Mouse (Mus musculus): ENCODE measurements around the gene Fam187b. TPM values are rescaled to one million over a fixed set of nuclear protein-coding genes. Genes with fewer than 3 reads are reported as not detected.

Fam187b gene
- polyA plus RNA-seq, 1 experiment from 2014 or later, result 0.63 TPM

DNA sequence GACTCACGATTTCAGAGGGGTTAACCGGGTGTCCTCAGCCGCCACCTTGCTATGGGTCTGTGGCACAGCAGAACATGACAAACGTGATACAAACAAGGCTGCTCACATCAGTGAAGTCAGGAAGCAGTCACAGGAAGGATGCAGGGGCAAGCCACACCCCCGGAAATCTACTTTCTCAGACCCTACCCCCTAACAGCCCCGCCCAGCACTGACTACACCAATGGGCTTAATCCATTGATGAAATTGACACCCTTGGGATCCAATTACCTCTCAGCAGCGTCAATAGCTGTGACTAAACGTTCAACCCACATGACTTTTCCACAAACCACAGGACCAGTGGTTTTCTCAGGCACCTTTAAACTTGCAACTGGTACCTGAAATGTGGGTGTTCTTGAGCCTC lies 55.0 kb downstream of the Fam187b start:
- WGBS, result 85% methylated on average over 8 of the region's 8 CpGs
- H3K4me3 ChIP-seq (ENCODE audit: low read length), result no peak overlapping the region
- H3K4me2 ChIP-seq (ENCODE audit: low read length), result no peak overlapping the region
- H3K9ac ChIP-seq (ENCODE audit: low read depth, low read length), result no peak overlapping the region
- H3K4me1 ChIP-seq (ENCODE audit: control insufficient read depth, insufficient read depth, low read depth, low read length), result no peaks in the 10 kb centered on the region
- H3K9me3 ChIP-seq (ENCODE audit: control insufficient read depth, low read length), result no peaks in the 10 kb centered on the region
- H3K27ac ChIP-seq (ENCODE audit: low read depth, low read length), result no peak overlapping the region
- H3K36me3 ChIP-seq (ENCODE audit: control insufficient read depth, insufficient read depth, low read length), result no peaks in the 10 kb centered on the region
- no peak for ATAC-seq
- H3K27me3 ChIP-seq (replicated peaks; ENCODE audit: control insufficient read depth, insufficient read depth, low read length), result no peaks in the 10 kb centered on the region

DNA sequence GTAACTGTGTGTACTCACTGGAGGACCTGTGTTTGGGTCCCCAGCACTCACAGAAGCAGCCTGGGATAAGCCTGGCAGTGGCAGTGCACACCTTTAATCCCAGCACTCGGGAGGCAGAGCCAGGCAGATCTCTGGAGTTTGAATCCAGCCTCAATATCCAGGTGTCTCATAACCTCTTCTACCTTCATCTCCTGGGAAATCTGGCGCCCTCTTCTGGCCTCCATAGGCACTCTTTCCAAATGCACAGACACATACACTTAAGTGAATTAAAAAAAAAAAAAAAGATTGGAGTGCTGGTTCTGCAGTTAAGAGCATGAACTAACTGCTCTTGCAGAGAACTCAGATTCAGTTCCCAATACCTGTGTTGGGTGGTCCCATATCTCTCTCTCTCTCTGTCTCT lies 57.1 kb downstream of the Fam187b start:
- Histone ChIP-seq H3K27ac (ENCODE audit: low read depth, low read length) (no peak overlapping the region), H3K4me2 (ENCODE audit: low read length) (no peak overlapping the region), H3K27me3 (replicated peaks; ENCODE audit: control insufficient read depth, insufficient read depth, low read length) (no peaks in the 10 kb centered on the region), H3K9ac (ENCODE audit: low read depth, low read length) (no peak overlapping the region), H3K9me3 (ENCODE audit: control insufficient read depth, low read length) (no peaks in the 10 kb centered on the region), H3K4me3 (ENCODE audit: low read length) (no peak overlapping the region), H3K36me3 (ENCODE audit: control insufficient read depth, insufficient read depth, low read length) (no peaks in the 10 kb centered on the region), H3K4me1 (ENCODE audit: control insufficient read depth, insufficient read depth, low read depth, low read length) (no peaks in the 10 kb centered on the region)
- no peak for ATAC-seq
- WGBS, result 71% methylated on average over 2 of the region's 2 CpGs

DNA sequence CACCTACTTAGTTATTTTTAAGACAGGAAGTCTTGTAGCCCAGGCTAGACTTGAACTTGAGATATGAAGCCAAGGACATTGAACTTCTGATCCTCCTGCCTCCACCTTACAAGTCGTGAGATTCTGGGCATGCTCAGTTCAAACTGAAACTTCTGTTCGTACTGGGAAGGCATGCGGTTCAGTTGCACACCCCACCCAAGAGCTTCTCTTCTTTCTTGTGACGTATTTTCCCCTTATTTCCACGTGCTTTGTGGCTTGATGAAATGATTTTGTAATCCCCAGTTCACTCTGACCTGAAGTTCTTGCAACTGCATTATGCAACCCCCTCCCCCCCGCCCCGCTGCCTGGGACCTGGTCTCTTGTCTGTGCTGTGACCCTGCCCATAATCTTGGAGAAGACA lies 58.1 kb downstream of the Fam187b start:
- no peak overlapping the region for H3K4me3 ChIP-seq (ENCODE audit: low read length)
- H3K9ac ChIP-seq (ENCODE audit: low read depth, low read length), result no peak overlapping the region
- no peak overlapping the region for H3K27ac ChIP-seq (ENCODE audit: low read depth, low read length)
- 88% methylated on average over 7 of the region's 7 CpGs for WGBS
- no peaks in the 10 kb centered on the region for H3K4me1 ChIP-seq (ENCODE audit: control insufficient read depth, insufficient read depth, low read depth, low read length)
- no peak for ATAC-seq
- no peak overlapping the region for H3K4me2 ChIP-seq (ENCODE audit: low read length)
- no peaks in the 10 kb centered on the region for H3K9me3 ChIP-seq (ENCODE audit: control insufficient read depth, low read length)
- no peaks in the 10 kb centered on the region for H3K27me3 ChIP-seq (replicated peaks; ENCODE audit: control insufficient read depth, insufficient read depth, low read length)
- no peaks in the 10 kb centered on the region for H3K36me3 ChIP-seq (ENCODE audit: control insufficient read depth, insufficient read depth, low read length)

DNA sequence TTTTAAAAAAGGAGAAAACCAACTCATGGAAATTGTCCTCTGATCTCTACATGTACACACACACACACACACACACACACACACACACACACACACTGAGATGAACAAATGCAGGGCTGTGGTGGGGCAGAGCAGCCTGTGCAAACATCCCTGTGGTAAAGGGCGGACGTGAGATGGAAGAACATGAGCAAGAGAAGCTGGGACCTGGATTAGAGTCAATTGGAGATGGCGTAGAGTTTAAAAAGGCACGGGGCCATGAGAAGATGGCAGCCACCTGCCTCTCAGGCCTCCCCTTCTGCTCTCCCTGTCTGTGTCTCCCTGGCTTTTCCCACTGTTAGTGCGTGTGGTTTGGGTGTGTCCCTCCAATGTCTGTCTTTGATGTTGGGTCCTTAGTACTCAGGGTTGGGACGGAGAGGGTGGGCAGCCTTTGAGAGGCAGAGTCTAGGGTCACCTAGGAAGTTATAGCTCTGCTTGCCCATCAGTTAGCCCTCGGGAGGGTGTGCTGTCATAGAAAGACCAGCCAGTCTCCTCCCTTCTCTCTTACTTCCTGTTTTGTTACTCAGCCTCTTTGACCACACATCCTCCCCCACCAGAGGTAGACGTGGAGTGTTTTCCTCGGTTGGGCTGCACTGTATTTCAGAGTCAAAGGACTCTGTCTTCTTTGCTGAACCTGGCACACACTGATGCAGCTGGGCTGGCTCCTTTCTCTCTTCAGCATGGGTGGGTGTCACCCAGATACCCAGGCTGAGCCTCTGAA lies 60.0 kb downstream of the Fam187b start:
- Histone ChIP-seq H3K4me1 (ENCODE audit: control insufficient read depth, insufficient read depth, low read depth, low read length) (no peaks in the 10 kb centered on the region), H3K4me3 (ENCODE audit: low read length) (no peak overlapping the region), H3K27me3 (replicated peaks; ENCODE audit: control insufficient read depth, insufficient read depth, low read length) (no peaks in the 10 kb centered on the region), H3K27ac (ENCODE audit: low read depth, low read length) (no peak overlapping the region), H3K9ac (ENCODE audit: low read depth, low read length) (no peak overlapping the region), H3K36me3 (ENCODE audit: control insufficient read depth, insufficient read depth, low read length) (no peaks in the 10 kb centered on the region), H3K4me2 (ENCODE audit: low read length) (no peak overlapping the region), H3K9me3 (ENCODE audit: control insufficient read depth, low read length) (no peaks in the 10 kb centered on the region)
- ATAC-seq, result no peak
- 81% methylated on average over 9 of the region's 9 CpGs for WGBS

DNA sequence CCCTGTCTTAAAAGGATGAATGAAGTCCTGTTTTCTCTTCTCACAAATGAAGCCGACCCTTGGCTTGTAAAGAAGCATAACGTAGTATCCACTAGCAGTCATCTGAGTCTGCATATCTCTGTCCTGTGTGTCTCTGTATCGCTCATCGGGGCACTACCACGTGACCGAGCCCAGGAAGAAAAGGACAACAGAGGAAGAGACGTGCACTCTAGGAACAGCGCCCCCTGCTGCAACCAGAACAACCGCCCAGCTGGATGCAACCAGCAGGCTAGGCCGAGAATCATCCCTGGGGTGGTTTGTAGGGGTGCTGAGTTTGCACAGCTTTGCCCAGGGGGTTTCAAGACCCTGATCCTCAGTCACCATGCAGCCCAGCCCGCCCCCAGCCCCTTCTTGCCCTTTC lies 61.2 kb downstream of the Fam187b start:
- H3K27ac ChIP-seq (ENCODE audit: low read depth, low read length), result no peak overlapping the region
- no peak overlapping the region for H3K9ac ChIP-seq (ENCODE audit: low read depth, low read length)
- H3K36me3 ChIP-seq (ENCODE audit: control insufficient read depth, insufficient read depth, low read length), result no peaks in the 10 kb centered on the region
- WGBS, result 58% methylated on average over 11 of the region's 11 CpGs
- no peaks in the 10 kb centered on the region for H3K9me3 ChIP-seq (ENCODE audit: control insufficient read depth, low read length)
- H3K4me3 ChIP-seq (ENCODE audit: low read length), result no peak overlapping the region
- no peaks in the 10 kb centered on the region for H3K27me3 ChIP-seq (replicated peaks; ENCODE audit: control insufficient read depth, insufficient read depth, low read length)
- H3K4me2 ChIP-seq (ENCODE audit: low read length), result no peak overlapping the region
- H3K4me1 ChIP-seq (ENCODE audit: control insufficient read depth, insufficient read depth, low read depth, low read length), result no peaks in the 10 kb centered on the region
- no peak for ATAC-seq

DNA sequence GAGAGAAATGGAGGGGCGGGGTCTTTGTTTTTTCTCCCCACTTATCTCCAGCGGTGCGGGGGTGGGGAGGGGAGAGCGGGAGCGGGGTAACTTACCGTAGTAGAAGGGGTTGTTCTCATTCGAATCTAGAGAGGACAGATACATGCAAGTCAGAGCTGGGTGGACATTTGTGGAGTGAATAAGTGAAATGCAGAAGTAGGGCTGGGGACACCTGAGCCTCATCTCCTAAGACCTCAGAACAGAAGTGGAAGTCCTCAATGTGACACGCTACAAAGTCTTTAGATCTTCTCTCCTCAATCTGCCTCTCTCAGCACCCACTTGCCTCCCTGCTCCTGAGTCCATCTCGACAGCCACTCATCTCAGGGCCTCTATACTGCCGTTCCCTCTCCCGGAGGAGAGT lies 61.7 kb downstream of the Fam187b start:
- WGBS, result 83% methylated on average over 11 of the region's 11 CpGs
- Histone ChIP-seq H3K27ac (ENCODE audit: low read depth, low read length) (no peak overlapping the region), H3K36me3 (ENCODE audit: control insufficient read depth, insufficient read depth, low read length) (no peaks in the 10 kb centered on the region), H3K9me3 (ENCODE audit: control insufficient read depth, low read length) (no peaks in the 10 kb centered on the region), H3K27me3 (replicated peaks; ENCODE audit: control insufficient read depth, insufficient read depth, low read length) (no peaks in the 10 kb centered on the region), H3K4me1 (ENCODE audit: control insufficient read depth, insufficient read depth, low read depth, low read length) (no peaks in the 10 kb centered on the region), H3K4me3 (ENCODE audit: low read length) (no peak overlapping the region), H3K9ac (ENCODE audit: low read depth, low read length) (no peak overlapping the region), H3K4me2 (ENCODE audit: low read length) (no peak overlapping the region)
- ATAC-seq, result no peak

DNA sequence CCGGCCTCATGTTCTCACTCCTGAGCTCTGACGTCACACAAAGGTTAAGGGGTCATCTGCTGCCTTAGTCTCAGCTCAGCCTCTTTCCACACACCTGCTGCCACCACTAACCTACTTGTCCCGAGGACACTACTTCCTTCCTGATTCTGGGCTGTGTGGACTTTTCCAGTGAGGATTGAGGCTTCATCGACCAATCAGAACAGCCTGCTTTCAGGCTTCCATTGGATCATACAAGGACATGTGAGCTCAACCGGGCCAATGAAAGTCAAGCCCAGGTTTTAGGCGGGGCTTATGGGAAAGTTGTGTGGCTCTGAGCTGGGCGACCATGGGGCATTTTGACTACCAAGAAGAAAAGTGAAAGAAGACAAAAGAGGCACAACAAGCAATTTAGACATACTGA lies 63.3 kb downstream of the Fam187b start:
- H3K27ac ChIP-seq (ENCODE audit: low read depth, low read length), result no peak overlapping the region
- peaks cover 7% of the 10 kb centered on the region for H3K27me3 ChIP-seq (replicated peaks; ENCODE audit: control insufficient read depth, insufficient read depth, low read length)
- 89% methylated on average over 7 of the region's 7 CpGs for WGBS
- H3K36me3 ChIP-seq (ENCODE audit: control insufficient read depth, insufficient read depth, low read length), result no peaks in the 10 kb centered on the region
- H3K9me3 ChIP-seq (ENCODE audit: control insufficient read depth, low read length), result no peaks in the 10 kb centered on the region
- no peak for ATAC-seq
- H3K4me3 ChIP-seq (ENCODE audit: low read length), result no peak overlapping the region
- no peak overlapping the region for H3K9ac ChIP-seq (ENCODE audit: low read depth, low read length)
- no peaks in the 10 kb centered on the region for H3K4me1 ChIP-seq (ENCODE audit: control insufficient read depth, insufficient read depth, low read depth, low read length)
- no peak overlapping the region for H3K4me2 ChIP-seq (ENCODE audit: low read length)

DNA sequence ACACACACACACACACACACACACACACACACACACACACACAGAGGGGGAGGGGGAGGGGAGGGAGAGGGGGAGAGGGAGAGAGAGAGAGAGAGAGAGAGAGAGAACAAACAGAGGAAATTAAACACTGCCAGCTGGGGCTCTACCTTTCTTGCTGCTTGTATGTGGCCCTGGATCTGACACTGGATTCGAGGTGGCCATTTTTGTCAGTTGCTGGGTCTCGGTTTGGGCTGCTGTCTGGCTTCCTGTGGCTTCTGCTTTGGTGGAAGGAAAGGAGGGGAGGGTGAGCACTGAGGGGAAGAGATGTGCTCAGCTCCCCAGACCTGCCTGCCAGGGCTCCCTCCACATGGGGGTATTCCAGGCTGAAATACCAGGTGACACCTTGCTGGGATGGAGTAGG lies 64.1 kb downstream of the Fam187b start:
- Histone ChIP-seq H3K36me3 (ENCODE audit: control insufficient read depth, insufficient read depth, low read length) (no peaks in the 10 kb centered on the region), H3K4me2 (ENCODE audit: low read length) (no peak overlapping the region), H3K27me3 (replicated peaks; ENCODE audit: control insufficient read depth, insufficient read depth, low read length) (peaks cover 14% of the 10 kb centered on the region), H3K9me3 (ENCODE audit: control insufficient read depth, low read length) (no peaks in the 10 kb centered on the region), H3K27ac (ENCODE audit: low read depth, low read length) (no peak overlapping the region), H3K4me1 (ENCODE audit: control insufficient read depth, insufficient read depth, low read depth, low read length) (no peaks in the 10 kb centered on the region), H3K4me3 (ENCODE audit: low read length) (no peak overlapping the region), H3K9ac (ENCODE audit: low read depth, low read length) (no peak overlapping the region)
- 78% methylated on average over 2 of the region's 2 CpGs for WGBS
- no peak for ATAC-seq

DNA sequence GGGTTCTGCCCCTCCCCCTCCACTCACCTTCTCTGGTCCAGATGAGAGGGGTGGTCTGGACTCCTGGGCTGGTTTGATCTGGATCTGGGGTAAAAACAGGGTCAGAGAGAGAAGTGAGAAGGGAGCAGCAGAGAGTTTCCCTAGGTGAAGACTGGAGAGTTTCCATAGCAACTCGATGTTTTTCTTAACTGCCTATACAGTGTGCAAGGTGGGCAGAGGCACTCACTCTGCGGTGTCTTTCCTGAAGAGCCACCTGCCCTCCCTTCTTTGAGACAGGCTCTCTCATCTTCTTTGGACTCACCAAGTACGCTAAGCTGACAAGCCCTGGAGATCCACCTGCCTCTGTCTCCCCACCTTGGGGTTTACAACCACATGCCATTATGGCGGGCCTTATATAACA lies 65.4 kb downstream of the Fam187b start:
- H3K27me3 ChIP-seq (replicated peaks; ENCODE audit: control insufficient read depth, insufficient read depth, low read length), result peaks cover 22% of the 10 kb centered on the region

More for the DNA sequence above, 65.4 kb downstream of the Fam187b start:
- H3K4me1 ChIP-seq (ENCODE audit: control insufficient read depth, insufficient read depth, low read depth, low read length), result no peaks in the 10 kb centered on the region
- no peaks in the 10 kb centered on the region for H3K36me3 ChIP-seq (ENCODE audit: control insufficient read depth, insufficient read depth, low read length)
- no peak overlapping the region for H3K4me3 ChIP-seq (ENCODE audit: low read length)
- H3K4me2 ChIP-seq (ENCODE audit: low read length), result no peak overlapping the region
- H3K9ac ChIP-seq (ENCODE audit: low read depth, low read length), result no peak overlapping the region
- no peaks in the 10 kb centered on the region for H3K9me3 ChIP-seq (ENCODE audit: control insufficient read depth, low read length)
- WGBS, result 87% methylated on average over 4 of the region's 4 CpGs
- no peak overlapping the region for H3K27ac ChIP-seq (ENCODE audit: low read depth, low read length)
- ATAC-seq, result no peak
